Mouse (Mus musculus): ENCODE results near the gene Syt8. TPM values are rescaled to one million over a fixed set of nuclear protein-coding genes. Genes with fewer than 3 reads are reported as not detected.
A peak's percentile ranks its signal among the peaks of the same experiment; 100 is the strongest.

The Syt8 gene
- total RNA-seq, 1 experiment from 2014 or later: not detected

DNA sequence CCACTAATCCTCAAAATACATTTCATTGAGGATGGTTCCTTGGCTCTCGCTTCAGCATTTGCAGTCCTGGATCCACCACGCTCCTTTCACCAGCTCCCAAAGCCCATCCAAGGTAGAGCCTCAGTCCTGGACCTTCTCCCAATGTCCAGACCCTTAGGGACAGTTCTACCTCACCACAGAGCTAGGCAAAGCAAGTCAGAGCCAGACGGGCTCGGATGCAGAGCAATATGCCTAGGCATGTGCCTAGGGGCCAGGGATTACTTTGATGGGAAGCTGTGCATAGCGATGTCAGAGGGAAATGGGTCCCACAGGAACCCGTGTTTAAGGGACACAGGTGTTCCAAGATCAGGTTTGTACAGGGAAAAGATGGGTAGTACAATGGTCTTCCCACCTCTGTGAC lies 10.7 kb downstream of the Syt8 start:
- DNase-seq: no peak

DNA sequence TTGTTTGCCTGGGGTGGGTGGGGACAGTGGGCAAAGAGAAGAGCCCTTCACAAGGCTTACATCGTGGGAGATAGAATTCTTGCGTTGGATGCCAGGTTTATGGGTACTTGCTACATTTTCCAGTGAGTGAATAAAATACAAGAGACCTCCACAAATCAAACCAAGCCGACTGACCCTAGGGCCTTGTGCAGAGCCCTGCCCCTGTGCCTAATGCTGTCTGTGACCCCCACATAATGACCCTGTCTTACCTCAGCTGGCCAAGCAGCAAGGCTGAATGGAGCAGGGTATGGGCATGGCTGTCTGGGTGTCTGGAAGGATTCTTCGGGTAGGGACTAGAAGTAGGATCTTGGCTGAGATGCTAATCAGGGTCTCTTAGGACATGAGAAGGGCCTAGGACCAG lies 11.6 kb downstream of the Syt8 start:
- no peak for DNase-seq

GRCm38 (mm10) chr7:142449038-142449617 lies 14.5 kb downstream of the Syt8 start:
- no peak for DNase-seq

DNA sequence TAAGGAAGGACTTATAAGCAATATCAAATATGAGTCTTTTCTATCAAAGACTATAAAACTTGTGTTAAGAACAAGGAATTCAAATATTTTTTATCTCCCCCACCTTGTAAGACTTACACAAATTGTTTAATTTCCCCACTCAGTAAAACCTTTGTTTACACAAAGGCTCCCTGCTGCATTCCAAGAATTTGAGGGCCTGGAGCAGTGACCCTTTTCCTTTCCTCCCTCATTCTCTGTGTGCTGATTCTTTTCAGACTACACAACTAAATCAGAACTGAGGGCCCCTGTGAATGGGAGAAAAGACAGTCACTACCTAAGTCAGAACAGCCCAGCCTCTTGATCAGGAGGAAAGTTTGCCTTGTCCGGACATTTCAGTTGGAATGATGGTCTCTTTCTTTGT lies 20.1 kb downstream of the Syt8 start:
- peak; percentile 1 for DNase-seq

GRCm38 (mm10) chr7:142455251-142455650 lies 20.6 kb downstream of the Syt8 start:
- DNase-seq: peak; percentile 2

- peak; percentile 5 for DNase-seq
Observed at GRCm38 (mm10) chr7:142456806-142457205, 22.2 kb downstream of the Syt8 start.

GRCm38 (mm10) chr7:142457227-142457811 lies 22.7 kb downstream of the Syt8 start:
- DNase-seq: peak; percentile 39

DNA sequence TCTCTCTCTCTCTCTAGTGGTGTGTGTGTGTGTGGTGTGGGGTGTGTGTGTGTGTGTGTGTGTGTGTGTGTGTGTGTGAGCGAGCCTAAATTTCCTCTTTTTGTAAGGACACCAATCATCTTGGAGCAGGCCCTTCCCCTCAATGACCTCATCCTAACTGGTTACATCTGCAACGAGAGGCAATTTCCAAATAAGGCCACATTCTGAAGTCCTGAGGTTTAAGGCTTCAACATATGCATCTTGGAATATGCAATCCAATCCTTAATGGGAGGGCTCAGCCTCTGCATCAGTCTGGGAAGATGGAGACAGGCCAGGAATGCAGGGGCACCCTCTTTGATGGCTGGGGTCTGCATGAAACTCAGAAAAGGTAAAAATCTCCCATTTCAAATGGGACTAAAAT lies 23.4 kb downstream of the Syt8 start:
- peak; percentile 3 for DNase-seq

- peak; percentile 3 for DNase-seq
Observed at GRCm38 (mm10) chr7:142458676-142459298, 24.1 kb downstream of the Syt8 start.

DNA sequence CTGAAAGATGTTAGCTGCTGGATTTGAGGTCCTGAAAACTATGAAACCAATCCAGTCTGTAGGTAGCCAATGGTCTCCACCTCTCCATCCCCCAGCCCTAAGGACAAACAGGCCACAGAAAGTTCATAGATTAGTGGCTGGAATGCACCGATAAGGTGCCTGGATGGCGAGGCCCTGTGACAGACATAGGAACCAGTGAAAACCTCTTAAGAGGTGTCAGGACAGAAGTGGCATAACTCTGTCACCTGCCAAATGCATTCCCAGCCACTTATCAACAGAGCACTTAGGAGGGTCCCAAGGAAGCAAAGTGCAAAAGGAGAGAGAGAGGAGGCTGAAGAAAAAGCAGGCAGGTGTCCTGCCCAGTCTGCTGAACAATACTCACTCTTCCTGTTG lies 24.6 kb downstream of the Syt8 start:
- DNase-seq: peak; percentile 1

DNA sequence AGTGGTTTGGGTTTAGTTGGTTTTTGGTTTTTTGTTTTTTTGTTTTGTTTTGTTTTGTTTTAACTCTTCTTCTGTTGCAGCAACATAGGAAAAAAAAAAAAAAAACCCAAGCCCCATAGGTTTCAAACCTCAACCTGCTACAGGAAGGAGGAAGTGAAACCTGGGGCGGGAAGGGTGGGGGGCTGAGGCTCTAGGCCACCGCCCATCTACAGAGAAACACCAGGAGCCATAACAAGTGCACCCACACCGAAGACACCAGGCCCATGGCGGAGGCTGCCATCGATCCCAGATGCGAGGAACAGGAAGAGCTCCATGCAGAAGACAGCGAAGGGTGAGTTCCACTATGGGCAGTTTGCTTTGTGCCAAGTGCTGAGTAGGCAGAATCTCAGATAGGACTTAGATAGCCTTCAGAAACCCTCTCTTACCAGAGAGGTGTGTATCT lies 26.0 kb downstream of the Syt8 start, which contains the start of gene Lsp1:
Gene Lsp1 (plus strand): TSS at position 174 of the 442 bp plus-strand sequence.
- DNase-seq: peak; percentile 6

- peak; percentile 1 for DNase-seq
Observed at GRCm38 (mm10) chr7:142461446-142461845, 26.8 kb downstream of the Syt8 start.

GRCm38 (mm10) chr7:142462190-142462589 lies 27.5 kb downstream of the Syt8 start:
- DNase-seq: no peak

DNA sequence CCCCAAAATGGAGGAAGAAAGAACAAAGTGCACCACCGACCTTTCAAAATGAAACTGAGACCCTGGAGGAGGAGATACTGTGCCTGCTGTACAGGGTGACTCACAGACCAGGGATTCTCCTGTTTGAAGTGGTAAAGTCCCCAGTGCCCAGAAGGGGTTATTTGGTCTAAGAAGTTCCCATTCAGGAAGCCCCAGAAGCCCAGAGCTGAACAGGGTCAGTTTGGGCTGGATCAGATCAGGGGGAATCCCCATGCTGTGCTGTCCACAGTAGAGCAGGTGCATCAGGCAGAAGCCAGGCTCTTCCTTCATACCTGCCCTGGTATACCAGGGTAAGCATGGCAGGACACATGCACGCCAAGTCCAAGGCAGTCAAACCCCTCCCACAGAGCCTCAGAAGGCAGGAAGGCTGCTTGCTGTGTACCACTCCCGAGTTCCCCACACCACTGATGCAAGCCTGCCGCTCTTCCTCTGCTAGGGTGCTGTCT lies 28.0 kb downstream of the Syt8 start:
- no peak for DNase-seq

- DNase-seq: no peak
Observed at GRCm38 (mm10) chr7:142470171-142470691, 35.6 kb downstream of the Syt8 start.

DNA sequence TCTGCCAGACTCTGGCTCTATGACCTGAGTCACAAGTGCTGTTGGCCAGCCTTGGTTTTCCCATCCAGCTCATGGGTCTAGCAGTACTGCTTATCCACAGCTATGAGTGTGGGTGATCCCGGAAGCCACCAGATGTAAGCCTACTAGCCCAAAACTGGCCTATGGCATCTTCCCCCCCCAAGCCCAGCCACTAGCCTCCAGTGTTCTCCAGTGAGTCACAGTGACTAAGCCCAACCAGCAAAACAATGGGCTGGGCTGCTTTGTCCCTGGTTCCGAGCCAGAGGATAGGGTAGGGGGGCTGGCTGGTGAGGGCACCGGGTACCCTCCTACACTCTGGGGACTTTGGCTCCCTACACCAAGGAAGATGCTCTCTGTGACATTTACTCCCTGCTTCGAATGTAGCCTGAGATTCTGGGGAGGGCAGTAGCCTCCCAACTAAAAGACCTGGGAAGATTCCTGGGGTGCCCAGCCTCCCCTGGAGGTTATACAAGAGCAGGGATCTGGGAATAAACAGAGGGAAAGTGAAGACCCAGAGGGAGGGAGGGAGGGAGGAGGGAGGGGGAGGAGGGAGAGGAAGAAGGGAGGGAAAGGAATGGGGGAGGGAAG lies 36.3 kb downstream of the Syt8 start:
- peak; percentile 75 for DNase-seq

GRCm38 (mm10) chr7:142471414-142471861 lies 36.8 kb downstream of the Syt8 start:
- no peak for DNase-seq

- DNase-seq: peak; percentile 52
Observed at GRCm38 (mm10) chr7:142471884-142472570, 37.4 kb downstream of the Syt8 start.

DNA sequence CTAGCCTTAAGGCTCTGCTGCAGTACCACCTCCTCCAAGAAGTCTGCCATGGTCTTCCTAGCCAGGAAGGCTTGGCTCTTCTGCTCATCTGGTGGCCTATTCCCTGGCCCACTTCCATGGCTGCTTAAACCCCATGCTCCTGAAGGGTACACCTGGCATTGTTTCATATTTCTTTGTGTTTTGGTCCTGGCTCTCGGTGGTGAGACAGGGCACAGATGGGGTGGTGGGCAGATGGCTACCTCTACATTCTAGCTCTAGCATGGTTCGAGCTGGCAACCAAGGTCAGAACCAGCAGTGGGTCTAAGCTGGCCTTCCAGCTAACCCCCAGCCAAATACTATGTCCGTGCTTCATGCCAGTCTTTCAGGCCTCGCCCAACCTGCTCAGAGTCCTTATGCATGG lies 38.3 kb downstream of the Syt8 start:
- no peak for DNase-seq

- DNase-seq: no peak
Observed at GRCm38 (mm10) chr7:142473476-142473875, 38.8 kb downstream of the Syt8 start.

DNA sequence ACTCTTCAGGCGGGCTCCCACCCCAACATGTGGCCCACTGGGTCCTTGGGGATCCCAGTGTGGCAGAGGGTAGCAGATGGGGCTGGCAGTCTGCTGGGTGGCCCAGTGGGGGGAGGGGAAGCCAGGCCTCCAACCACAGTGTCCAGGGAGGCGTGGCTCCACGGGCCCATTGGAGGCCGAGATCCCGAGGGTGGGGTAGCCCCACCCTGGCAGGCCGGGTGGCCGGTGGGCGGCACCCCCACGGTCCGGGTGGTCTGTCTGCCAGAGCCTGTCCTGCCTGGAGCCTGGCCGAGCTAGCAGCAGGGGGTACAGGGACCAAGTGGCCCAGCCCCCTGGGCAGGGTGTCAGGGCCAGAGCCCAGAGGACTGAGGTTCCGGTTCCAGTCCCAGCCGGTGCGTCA lies 40.1 kb downstream of the Syt8 start:
- no peak for DNase-seq

- no peak for DNase-seq
Observed at GRCm38 (mm10) chr7:142475641-142476040, 41.0 kb downstream of the Syt8 start.

Data from adrenal gland, postnatal 14 days (tissue).